Mouse (Mus musculus) hindbrain, embryonic 16.5 days (tissue): ENCODE measurements at regions not wholly inside any gene's neighbourhood (a gene's known extent, or its start where the extent isn't known, plus 50 kb on each side); places are given as distances from the start of the nearest gene placed in this dataset.

ENCODE experiments used
- ATAC-seq: fragments of 200-750 bp; cut with Nextera tagmentation; 2 replicates; pipeline ENCODE4 v1.8.0; 2017; ENCODE audit warnings: moderate TSS enrichment, moderate library complexity
- H3K27ac ChIP-seq: fragments of 300-500 bp; sonication (generic); 2 replicates; pipeline ENCODE4 v1.5.1; 2014; ENCODE audit warnings: low read depth, mild to moderate bottlenecking, control low read depth, low read length, moderate library complexity
- H3K27me3 ChIP-seq: fragments of 300-500 bp; sonication (generic); replicated peaks from 2 replicates; pipeline ENCODE4 v1.6.1; 2014; ENCODE audit warnings: low read length; ENCODE audit not compliant: control insufficient read depth, insufficient read depth
- H3K36me3 ChIP-seq: fragments of 300-500 bp; sonication (generic); 2 replicates; pipeline ENCODE4 v1.6.1; 2014; ENCODE audit warnings: mild to moderate bottlenecking, low read length, moderate library complexity, mixed read lengths; ENCODE audit not compliant: control insufficient read depth, insufficient read depth
- H3K4me1 ChIP-seq: fragments of 300-500 bp; sonication (generic); 2 replicates; pipeline ENCODE4 v1.6.1; 2014; ENCODE audit warnings: low read depth, low read length; ENCODE audit not compliant: control insufficient read depth, insufficient read depth
- H3K4me2 ChIP-seq: fragments of 300-500 bp; sonication (generic); 2 replicates; pipeline ENCODE4 v1.6.1; 2014; ENCODE audit warnings: mild to moderate bottlenecking, low read length, control low read depth, moderate library complexity
- H3K4me3 ChIP-seq: fragments of 300-500 bp; sonication (generic); 2 replicates; pipeline ENCODE4 v1.5.1; 2014; ENCODE audit warnings: mild to moderate bottlenecking, low read length, control low read depth, moderate library complexity
- H3K9ac ChIP-seq: fragments of 300-500 bp; sonication (generic); 2 replicates; pipeline ENCODE4 v1.6.1; 2014; ENCODE audit warnings: low read depth, mild to moderate bottlenecking, control low read depth, low read length, moderate library complexity
- H3K9me3 ChIP-seq: fragments of 300-500 bp; sonication (generic); 2 replicates; pipeline ENCODE4 v1.6.1; 2014; ENCODE audit warnings: mild to moderate bottlenecking, low read length, moderate library complexity; ENCODE audit not compliant: control insufficient read depth
- WGBS: fragments of 180-500 bp; shearing (Covaris S2); extraction: QIAGEN DNeasy Blood & Tissue Kit; methylation state at CpG from one replicate; pipeline ENCODE4 v1.1.7; 2014; 5-methylcytosine and 5-hydroxymethylcytosine counted together

DNA sequence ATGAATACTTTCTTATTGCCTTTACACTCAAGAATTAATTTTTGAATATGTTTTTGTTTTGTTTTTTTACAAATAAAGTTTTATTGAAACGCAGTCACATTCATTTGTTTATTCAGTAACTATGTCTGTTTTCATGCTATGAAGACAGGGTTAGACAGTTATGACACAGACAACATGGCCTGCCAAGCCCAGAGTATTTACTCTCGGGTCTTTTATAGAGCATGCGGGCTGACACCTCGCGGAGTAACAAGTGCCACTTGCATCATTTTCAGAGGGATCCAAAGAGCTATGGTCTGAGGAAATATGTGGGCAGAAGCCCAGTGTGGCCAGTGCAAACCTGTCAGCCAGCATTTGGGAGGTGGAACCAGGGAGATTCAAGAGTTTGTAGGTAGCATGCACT, 206.5 kb upstream of the Nt5e start:
- H3K4me3 ChIP-seq: no peak overlapping the region
- H3K4me2 ChIP-seq: no peak overlapping the region
- no peaks in the 10 kb centered on the region for H3K27me3 ChIP-seq
- no peaks in the 10 kb centered on the region for H3K36me3 ChIP-seq
- no peak overlapping the region for H3K9ac ChIP-seq
- ATAC-seq: no peak
- H3K4me1 ChIP-seq: no peaks in the 10 kb centered on the region
- H3K9me3 ChIP-seq: no peaks in the 10 kb centered on the region
- 88% methylated on average over 5 of the region's 5 CpGs for WGBS
- no peak overlapping the region for H3K27ac ChIP-seq

DNA sequence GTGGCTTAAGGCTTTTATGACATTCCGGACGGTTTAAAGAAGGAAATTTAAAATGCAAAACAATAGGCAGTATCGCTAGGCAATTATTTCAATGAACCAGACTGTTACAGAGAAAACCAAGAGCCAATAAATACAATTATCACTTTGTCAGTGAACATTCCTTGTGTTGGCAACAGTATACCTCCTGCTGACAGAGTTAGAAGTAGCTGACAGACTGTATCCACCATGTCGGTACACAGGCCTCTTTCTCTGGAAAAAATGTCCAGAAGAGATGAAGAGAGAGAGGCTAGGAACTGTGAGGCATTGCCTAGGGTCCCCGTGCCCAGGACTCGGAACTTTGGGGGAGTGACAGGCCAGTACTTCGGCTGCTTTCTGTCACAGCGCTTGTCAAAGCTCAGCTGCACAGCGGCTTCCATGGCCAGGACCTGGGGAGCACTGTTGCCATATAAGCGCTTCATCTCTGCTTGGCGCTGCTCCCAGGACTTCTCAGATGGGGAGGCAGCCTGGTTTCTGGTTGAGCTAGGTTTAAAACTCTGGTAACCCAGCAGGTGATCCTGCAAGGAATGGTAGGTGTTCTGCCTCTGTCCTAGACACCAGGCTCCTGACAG, 205.9 kb upstream of the Nt5e start:
- H3K4me3 ChIP-seq: no peak overlapping the region
- H3K27me3 ChIP-seq: no peaks in the 10 kb centered on the region
- no peak overlapping the region for H3K27ac ChIP-seq
- ATAC-seq: peak; percentile 48; the same call in 1 of the 2 replicates
- no peaks in the 10 kb centered on the region for H3K36me3 ChIP-seq
- no peaks in the 10 kb centered on the region for H3K9me3 ChIP-seq
- 57% methylated on average over 11 of the region's 11 CpGs for WGBS
- H3K9ac ChIP-seq: no peak overlapping the region
- H3K4me2 ChIP-seq: no peak overlapping the region
- H3K4me1 ChIP-seq: no peaks in the 10 kb centered on the region

DNA sequence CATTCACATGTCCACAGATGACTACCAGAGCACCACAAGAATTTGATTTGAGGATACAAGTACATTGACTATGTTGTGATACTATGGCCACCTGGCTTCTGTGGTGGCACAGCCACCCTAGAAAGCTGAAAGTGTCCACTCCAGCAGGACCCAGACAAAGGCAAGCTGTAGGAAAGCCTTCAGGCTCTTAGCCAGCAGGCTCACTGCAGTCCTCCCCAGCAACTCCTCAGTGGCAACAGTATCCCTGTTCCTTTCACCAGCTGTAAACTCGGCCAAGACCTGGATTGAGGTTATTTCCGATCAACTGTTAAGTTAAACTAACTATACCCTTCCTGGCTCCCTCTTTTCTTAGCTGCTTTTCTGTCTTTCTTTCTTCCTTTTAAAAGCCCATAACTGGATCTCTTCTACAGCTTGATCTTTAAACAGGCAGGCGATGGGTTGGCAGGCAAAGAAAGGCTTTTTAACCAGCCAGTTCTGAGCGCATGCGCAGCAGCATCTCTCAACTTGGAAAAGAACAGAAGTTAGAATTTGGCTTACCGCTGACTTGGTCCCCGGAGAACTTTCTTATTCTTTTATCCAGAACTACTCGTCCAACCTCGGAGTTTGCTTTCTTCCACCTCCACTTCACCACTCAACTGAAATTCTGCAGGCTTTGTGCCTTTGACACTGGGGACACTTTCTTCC, 202.5 kb upstream of the Nt5e start:
- Histone ChIP-seq H3K27me3 (no peaks in the 10 kb centered on the region), H3K4me1 (no peaks in the 10 kb centered on the region), H3K27ac (no peak overlapping the region), H3K36me3 (no peaks in the 10 kb centered on the region), H3K4me3 (no peak overlapping the region), H3K9ac (no peak overlapping the region), H3K9me3 (no peaks in the 10 kb centered on the region), H3K4me2 (no peak overlapping the region)
- 87% methylated on average over 9 of the region's 9 CpGs for WGBS
- ATAC-seq: peak; percentile 67; the same call in 1 of the 2 replicates

DNA sequence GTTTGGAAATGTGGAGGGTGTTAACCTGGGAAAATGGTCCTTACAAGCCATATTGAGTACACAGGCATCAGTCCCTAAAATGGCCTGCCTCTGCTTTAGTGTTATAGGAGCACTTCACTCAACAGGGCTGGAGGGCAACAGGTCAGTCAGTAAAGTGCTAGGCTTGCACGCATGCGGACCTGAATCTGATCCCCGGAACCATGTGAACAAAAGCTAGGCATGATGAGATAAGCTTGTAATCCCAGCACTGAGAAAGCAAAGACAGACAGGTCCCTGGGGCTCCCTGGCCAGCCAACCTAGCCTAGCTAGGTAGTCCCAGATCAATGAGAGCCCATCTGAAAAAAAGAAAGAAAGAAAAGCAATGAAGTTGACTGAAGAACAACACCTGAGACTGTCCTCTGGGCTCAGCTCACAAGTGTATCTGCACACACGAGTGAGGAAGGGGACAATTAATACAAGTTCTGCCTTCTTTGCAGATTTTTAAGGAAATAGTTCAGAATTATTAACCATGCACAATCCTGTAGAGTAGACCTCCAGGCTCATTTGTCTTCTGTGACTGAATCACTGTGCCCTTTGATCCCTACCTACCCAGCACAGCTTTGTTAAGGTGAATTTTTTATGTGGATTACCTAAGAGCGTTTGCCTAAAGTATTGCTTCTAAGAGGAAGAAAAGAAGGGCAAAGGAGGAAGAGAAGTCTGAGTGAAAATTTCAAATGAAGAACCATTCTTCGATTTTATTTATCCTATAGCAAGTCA, 163.8 kb upstream of the Nt5e start:
- Histone ChIP-seq H3K27me3 (no peaks in the 10 kb centered on the region), H3K27ac (no peak overlapping the region), H3K9me3 (no peaks in the 10 kb centered on the region), H3K4me3 (no peak overlapping the region), H3K4me2 (no peak overlapping the region), H3K4me1 (no peaks in the 10 kb centered on the region), H3K9ac (no peak overlapping the region), H3K36me3 (no peaks in the 10 kb centered on the region)
- 79% methylated on average over 6 of the region's 6 CpGs for WGBS
- ATAC-seq: no peak

DNA sequence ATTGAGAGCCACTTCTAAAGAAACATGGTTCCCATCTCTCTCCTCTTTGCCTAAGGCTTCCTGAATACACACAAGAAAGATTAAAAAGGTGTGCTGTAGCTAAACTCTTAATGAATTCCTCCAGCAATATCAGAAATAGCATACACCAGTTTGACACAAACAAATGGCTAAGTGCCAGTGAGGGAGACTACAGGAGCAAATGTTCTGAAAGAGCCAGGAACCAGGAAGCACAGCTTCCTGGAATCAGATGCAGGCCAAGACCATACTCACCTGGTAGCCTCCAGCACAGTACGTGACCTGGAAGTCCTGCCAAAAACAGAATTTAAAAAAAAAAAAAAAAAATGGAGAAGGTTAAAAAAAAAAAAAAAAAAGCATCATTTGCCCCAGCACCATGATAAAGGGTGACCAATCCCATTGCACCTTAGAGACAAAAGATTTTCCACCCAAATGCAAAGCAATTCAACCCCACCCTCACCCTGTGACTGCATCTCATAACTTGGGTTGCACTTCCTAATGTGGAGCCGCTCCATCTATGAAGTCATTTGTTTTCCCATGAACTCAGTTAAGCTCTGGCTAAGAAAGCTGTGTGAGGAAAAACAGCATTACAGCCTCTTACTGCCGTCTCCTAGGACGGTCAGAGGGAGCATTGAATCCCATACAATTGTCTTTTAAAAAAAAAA, 149.3 kb upstream of the Nt5e start:
- 73% methylated on average over 4 of the region's 4 CpGs for WGBS
- H3K4me1 ChIP-seq: no peaks in the 10 kb centered on the region
- H3K4me2 ChIP-seq: no peak overlapping the region
- H3K36me3 ChIP-seq: no peaks in the 10 kb centered on the region
- H3K27ac ChIP-seq: no peak overlapping the region
- no peaks in the 10 kb centered on the region for H3K27me3 ChIP-seq
- ATAC-seq: no peak
- H3K9ac ChIP-seq: no peak overlapping the region
- H3K9me3 ChIP-seq: no peaks in the 10 kb centered on the region
- no peak overlapping the region for H3K4me3 ChIP-seq

DNA sequence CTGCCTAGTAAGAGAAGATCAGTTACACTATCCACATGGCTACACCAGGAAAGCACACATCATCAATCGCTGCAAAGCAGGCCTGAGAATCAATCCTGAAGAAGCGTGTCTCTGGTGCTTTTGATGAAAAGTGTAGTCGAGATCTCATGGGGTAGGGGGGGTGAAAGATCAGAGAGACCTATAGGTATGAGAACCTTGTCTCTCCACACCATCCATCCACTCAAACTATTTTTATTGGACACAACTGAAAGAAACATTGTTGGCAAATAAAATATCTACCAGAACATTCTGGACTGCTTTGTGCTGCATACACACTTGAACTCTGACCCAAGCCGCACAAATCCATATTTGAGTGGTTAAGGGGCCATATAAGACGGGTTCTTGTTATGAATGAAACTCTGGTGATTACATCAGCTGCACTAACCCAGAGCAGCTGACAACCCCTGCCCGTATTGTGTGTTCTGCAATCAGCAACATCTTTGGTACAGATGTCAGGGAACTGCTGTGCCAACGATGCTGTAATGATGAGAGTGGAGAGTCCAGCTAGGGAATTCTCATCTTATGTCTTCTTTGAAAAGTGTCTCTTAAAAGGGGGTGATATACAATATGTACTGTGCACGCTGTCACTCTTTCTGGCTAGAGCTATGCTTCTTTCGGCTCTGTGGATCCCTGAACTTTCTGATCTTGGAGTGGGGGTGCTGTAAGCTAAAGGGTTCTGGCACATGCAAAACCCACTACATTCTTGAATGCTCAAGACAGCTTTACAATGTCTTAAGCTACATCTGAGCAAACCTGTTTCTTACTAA, 145.6 kb upstream of the Nt5e start:
- ATAC-seq: no peak
- H3K4me3 ChIP-seq: no peak overlapping the region
- no peaks in the 10 kb centered on the region for H3K27me3 ChIP-seq
- H3K9me3 ChIP-seq: no peaks in the 10 kb centered on the region
- 84% methylated on average over 9 of the region's 9 CpGs for WGBS
- H3K27ac ChIP-seq: no peak overlapping the region
- no peak overlapping the region for H3K4me2 ChIP-seq
- H3K9ac ChIP-seq: no peak overlapping the region
- H3K36me3 ChIP-seq: no peaks in the 10 kb centered on the region
- H3K4me1 ChIP-seq: no peaks in the 10 kb centered on the region

DNA sequence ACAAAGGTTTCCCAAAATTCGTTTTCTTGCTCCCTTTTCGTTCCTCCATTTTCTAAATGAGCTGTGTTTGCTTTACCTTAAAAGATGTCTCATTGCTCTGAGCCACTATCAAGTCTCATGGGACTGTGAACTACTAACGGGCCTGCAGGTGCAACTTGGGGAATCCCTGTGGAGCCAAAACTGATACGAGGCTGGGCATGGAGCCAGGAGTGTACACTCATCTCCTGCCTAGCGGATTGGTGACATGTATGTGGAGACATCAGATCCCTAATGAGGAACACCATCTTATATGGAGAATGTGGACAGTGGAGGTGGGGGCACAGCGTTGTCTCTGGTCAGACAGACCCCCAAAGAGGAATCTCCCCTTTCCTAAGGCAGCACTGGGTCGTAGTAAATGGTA, 119.6 kb upstream of the Nt5e start:
- H3K9me3 ChIP-seq: no peaks in the 10 kb centered on the region
- no peak overlapping the region for H3K4me3 ChIP-seq
- H3K27ac ChIP-seq: no peak overlapping the region
- H3K36me3 ChIP-seq: no peaks in the 10 kb centered on the region
- no peak overlapping the region for H3K4me2 ChIP-seq
- no peak for ATAC-seq
- H3K4me1 ChIP-seq: no peaks in the 10 kb centered on the region
- no peak overlapping the region for H3K9ac ChIP-seq
- no peaks in the 10 kb centered on the region for H3K27me3 ChIP-seq
- WGBS: 73% methylated on average over 7 of the region's 7 CpGs

DNA sequence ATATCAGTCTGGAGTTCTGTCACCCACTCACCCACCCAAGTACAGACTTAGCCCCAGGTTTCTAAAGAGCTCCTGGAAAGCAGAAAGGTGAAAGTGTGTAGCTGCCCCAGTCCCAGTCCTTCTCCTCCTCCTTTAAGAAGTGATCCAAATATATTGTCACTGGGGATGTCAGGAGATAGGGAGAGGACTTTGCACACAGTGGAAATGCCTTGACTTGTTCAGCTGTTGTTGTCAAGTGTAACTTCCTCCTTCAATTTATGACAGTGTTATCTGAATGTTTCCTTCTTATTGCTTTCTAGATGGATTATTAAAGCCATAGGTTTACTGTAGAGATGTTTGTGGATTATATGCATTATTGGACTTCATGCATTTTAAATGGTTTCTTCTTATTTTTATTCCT, 119.0 kb upstream of the Nt5e start:
- no peak overlapping the region for H3K4me3 ChIP-seq

More for the DNA sequence above, 119.0 kb upstream of the Nt5e start:
- Histone ChIP-seq H3K4me1 (no peaks in the 10 kb centered on the region), H3K9ac (no peak overlapping the region), H3K27me3 (no peaks in the 10 kb centered on the region), H3K36me3 (no peaks in the 10 kb centered on the region), H3K27ac (no peak overlapping the region), H3K4me2 (no peak overlapping the region), H3K9me3 (no peaks in the 10 kb centered on the region)
- no peak for ATAC-seq
